Mouse (Mus musculus) midbrain, embryonic 13.5 days (tissue): Measurements from ENCODE around the gene Rnf181. TPM values are rescaled to one million over a fixed set of nuclear protein-coding genes. Genes with fewer than 3 reads are reported as not detected.

Experiments
- ATAC-seq: fragments of 200-750 bp; cut with Nextera tagmentation; 2 replicates; pipeline ENCODE4 v1.8.0; 2017; ENCODE audit warnings: mild to moderate bottlenecking, moderate TSS enrichment, moderate library complexity
- H3K27ac ChIP-seq: fragments of 300-500 bp; sonication (generic); 2 replicates; pipeline ENCODE4 v1.5.1; 2015; ENCODE audit warnings: inconsistent platforms, mild to moderate bottlenecking, moderate library complexity
- H3K27me3 ChIP-seq: fragments of 300-500 bp; sonication (generic); 2 replicates; pipeline ENCODE4 v1.6.1; 2015; ENCODE audit warnings: mild to moderate bottlenecking, inconsistent platforms
- H3K36me3 ChIP-seq: fragments of 300-500 bp; sonication (generic); 2 replicates; pipeline ENCODE4 v1.6.1; 2015; ENCODE audit warnings: mild to moderate bottlenecking, inconsistent platforms
- H3K4me1 ChIP-seq: fragments of 300-500 bp; sonication (generic); replicated peaks from 2 replicates; pipeline ENCODE4 v1.6.1; 2015; ENCODE audit warnings: inconsistent platforms
- H3K4me2 ChIP-seq: fragments of 300-500 bp; sonication (generic); replicated peaks from 2 replicates; pipeline ENCODE4 v1.6.1; 2015; ENCODE audit warnings: moderate library complexity, mild to moderate bottlenecking, inconsistent platforms
- H3K4me3 ChIP-seq: fragments of 300-500 bp; sonication (generic); replicated peaks from 2 replicates; pipeline ENCODE4 v1.5.1; 2015; ENCODE audit warnings: mild to moderate bottlenecking, inconsistent platforms
- H3K9ac ChIP-seq: fragments of 300-500 bp; sonication (generic); replicated peaks from 2 replicates; pipeline ENCODE4 v1.6.1; 2015; ENCODE audit warnings: mild to moderate bottlenecking, inconsistent platforms
- H3K9me3 ChIP-seq: fragments of 300-500 bp; sonication (generic); 2 replicates; pipeline ENCODE4 v1.6.1; 2016; ENCODE audit warnings: mild to moderate bottlenecking, inconsistent platforms
- WGBS: fragments of 180-500 bp; shearing (Covaris S2); methylation state at CpG from one replicate; pipeline ENCODE4 v1.1.7; 2015; 5-methylcytosine and 5-hydroxymethylcytosine counted together
- polyA plus RNA-seq: library from polyadenylated mRNA; unstranded; fragments of >200 nt; fragmentation: Nextera tagmentation; extraction: Ambion mirVana; gene quantifications from 2 replicates; pipeline ENCODE4 v1.2.1, GENCODE M21; 2015

Rnf181 gene
- 127 and 132 TPM in 2 replicates for polyA plus RNA-seq

- Histone ChIP-seq H3K9ac (no peak within 1 kb of the TSS), H3K27ac (no peak within 1 kb of the TSS), H3K4me3 (no peak within 1 kb of the TSS), H3K4me1 (peaks cover 5% of the 10 kb centered on the region; the same call in 1 of the 2 replicates), H3K9me3 (no peaks in the 10 kb centered on the region), H3K4me2 (no peak within 1 kb of the TSS), H3K36me3 (no peaks in the 10 kb centered on the region), H3K27me3 (no peaks in the 10 kb centered on the region; the same call in 1 of the 2 replicates)
- 74% methylated on average over 4 of the region's 4 CpGs for WGBS
- no peak for ATAC-seq
These were observed at the start of gene Rnf181 for GRCm38 (mm10) chr6:72366844-72367443. Rnf181 (minus strand) TSS chr6:72366956.

DNA sequence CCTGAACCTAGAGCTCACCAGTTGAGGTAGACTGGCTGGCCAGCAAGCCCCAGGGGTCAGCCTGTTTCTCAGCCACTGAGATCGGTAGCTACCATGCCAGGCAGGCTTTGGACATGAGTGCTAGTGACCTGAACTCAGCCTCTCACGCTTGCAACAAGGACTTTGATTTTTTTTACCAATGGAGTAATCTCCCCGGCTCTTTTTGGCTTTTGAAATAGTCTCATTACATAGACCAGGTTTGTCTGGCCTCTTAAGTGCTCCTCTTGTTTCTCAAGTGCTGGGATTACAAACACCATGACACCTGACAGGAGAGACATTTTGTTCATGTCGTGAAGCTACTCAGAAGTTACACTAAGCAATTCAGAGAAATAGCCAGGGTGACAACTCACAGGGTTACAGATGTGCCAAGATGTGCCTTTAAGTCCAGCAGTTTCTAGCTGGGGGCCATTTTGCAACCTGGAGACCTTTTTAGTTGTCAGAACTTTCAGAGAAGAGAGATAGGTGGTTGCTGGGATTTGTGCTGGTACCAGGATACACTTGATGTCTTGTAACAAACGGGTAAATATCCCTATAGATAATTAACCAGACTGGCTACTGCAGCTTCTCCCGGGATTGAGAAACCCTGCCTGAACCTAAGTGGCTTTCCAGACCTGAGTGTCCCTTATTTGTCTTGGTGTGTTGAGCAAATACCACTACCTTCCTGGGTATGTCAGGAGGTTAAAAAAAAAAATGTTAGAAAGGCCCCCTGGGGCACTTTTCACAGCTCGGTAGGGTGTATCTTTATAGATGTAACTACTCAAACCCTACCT lies 49.4 kb upstream of the Rnf181 start:
- Histone ChIP-seq H3K9me3 (no peaks in the 10 kb centered on the region), H3K36me3 (peaks cover 37% of the 10 kb centered on the region), H3K4me1 (peaks cover 24% of the 10 kb centered on the region), H3K4me2 (no peak overlapping the region), H3K27ac (no peak overlapping the region), H3K9ac (no peak overlapping the region), H3K4me3 (no peak overlapping the region), H3K27me3 (no peaks in the 10 kb centered on the region)
- no peak for ATAC-seq
- WGBS: 88% methylated on average over 7 of the region's 7 CpGs

GRCm38 (mm10) chr6:72415181-72415580 lies 48.4 kb upstream of the Rnf181 start:
- H3K36me3 ChIP-seq: peaks cover 27% of the 10 kb centered on the region
- H3K27ac ChIP-seq: no peak overlapping the region
- no peaks in the 10 kb centered on the region for H3K9me3 ChIP-seq
- no peaks in the 10 kb centered on the region for H3K27me3 ChIP-seq
- H3K4me2 ChIP-seq: peak overlapping the region; percentile 89
- ATAC-seq: no peak
- peak overlapping the region; percentile 84 for H3K4me3 ChIP-seq
- peak overlapping the region; percentile 85 for H3K9ac ChIP-seq
- 85% methylated on average over 5 of the region's 5 CpGs for WGBS
- peaks cover 24% of the 10 kb centered on the region for H3K4me1 ChIP-seq

DNA sequence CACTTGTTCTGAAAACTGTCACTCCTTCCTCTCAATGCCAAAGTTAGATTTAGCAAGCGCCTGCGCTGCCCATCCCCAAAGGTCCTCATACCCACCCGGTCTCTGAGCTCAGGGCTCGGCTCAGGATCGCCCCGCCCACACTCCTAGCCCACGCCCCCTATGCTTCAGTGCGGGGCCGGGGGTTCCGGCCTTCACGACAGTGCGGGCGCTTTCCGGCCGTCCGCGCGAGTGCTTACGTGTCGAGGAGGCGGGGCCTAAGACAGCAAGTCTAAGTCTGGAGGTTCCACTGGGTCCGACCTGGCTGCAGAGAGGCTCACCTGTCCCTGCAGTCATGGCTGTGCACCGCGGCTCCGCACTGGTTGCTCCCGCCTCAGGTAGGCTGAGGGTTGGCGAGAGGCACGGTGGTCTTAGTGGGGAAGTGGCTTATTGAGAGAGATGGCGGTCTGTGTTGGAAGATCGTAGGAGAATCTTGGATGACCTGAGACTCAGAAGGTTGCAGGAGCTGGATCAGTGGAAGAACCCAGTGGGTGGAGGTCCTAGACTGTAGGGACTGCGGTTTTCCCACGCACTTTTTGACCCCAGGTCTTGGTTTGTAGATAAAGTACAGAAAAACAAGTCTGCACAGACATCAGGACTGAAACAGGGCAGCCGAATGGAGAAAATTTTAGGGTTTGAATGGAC lies 47.5 kb upstream of the Rnf181 start, which contains the start of gene Ggcx:
TSS of gene Ggcx (plus strand) at position 233 of the 681 bp plus-strand sequence.
- Histone ChIP-seq H3K9me3 (no peaks in the 10 kb centered on the region), H3K4me3 (peak within 1 kb of the TSS; percentile 84), H3K4me2 (peak within 1 kb of the TSS; percentile 89), H3K9ac (peak within 1 kb of the TSS; percentile 85), H3K27ac (peak within 1 kb of the TSS; percentile 54), H3K4me1 (peaks cover 24% of the 10 kb centered on the region), H3K27me3 (no peaks in the 10 kb centered on the region), H3K36me3 (peaks cover 17% of the 10 kb centered on the region)
- WGBS: 2% methylated on average over 33 of the region's 33 CpGs
- peak; percentile 97 for ATAC-seq

GRCm38 (mm10) chr6:72410518-72410917 lies 43.8 kb upstream of the Rnf181 start:
- 83% methylated on average over 7 of the region's 7 CpGs for WGBS
- Histone ChIP-seq H3K9ac (no peak overlapping the region), H3K4me1 (peaks cover 15% of the 10 kb centered on the region), H3K4me3 (no peak overlapping the region), H3K27ac (no peak overlapping the region), H3K9me3 (no peaks in the 10 kb centered on the region), H3K36me3 (no peaks in the 10 kb centered on the region), H3K27me3 (no peaks in the 10 kb centered on the region), H3K4me2 (no peak overlapping the region)
- no peak for ATAC-seq

- WGBS: 27% methylated on average over 1 of the region's 1 CpGs
These were observed 43.2 kb upstream of the Rnf181 start for GRCm38 (mm10) chr6:72410003-72410402.

DNA sequence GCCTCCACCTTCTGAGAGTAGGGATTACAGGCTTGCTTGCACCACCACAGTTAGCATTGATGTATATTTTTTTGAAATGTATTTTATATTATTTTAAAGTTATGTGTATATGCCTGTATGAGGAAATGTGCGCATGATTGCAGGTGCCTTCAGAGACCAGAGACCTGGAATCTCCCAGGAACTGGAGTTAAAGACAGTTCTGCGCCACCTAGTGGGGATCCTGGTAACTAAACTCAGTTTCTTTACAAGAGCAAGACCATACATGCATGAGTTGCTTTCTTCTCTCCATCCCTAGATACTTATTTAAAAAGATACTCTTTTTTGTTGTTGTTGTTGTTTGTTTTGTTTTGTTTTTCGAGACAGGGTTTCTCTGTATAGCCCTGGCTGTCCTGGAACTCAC lies 42.8 kb upstream of the Rnf181 start:
- H3K27me3 ChIP-seq: no peaks in the 10 kb centered on the region
- 19% methylated on average over 3 of the region's 3 CpGs for WGBS
- no peak for ATAC-seq
- H3K9me3 ChIP-seq: no peaks in the 10 kb centered on the region
- no peak overlapping the region for H3K9ac ChIP-seq
- H3K4me3 ChIP-seq: no peak overlapping the region
- peaks cover 6% of the 10 kb centered on the region for H3K4me1 ChIP-seq
- no peak overlapping the region for H3K4me2 ChIP-seq
- H3K36me3 ChIP-seq: no peaks in the 10 kb centered on the region
- no peak overlapping the region for H3K27ac ChIP-seq

More at GRCm38 (mm10) chr6:72410003-72410402, 43.2 kb upstream of the Rnf181 start:
- H3K36me3 ChIP-seq: no peaks in the 10 kb centered on the region
- no peak overlapping the region for H3K4me2 ChIP-seq
- H3K9ac ChIP-seq: no peak overlapping the region
- no peaks in the 10 kb centered on the region for H3K27me3 ChIP-seq
- no peaks in the 10 kb centered on the region for H3K9me3 ChIP-seq
- no peak for ATAC-seq
- H3K4me3 ChIP-seq: no peak overlapping the region
- no peak overlapping the region for H3K27ac ChIP-seq
- peaks cover 10% of the 10 kb centered on the region for H3K4me1 ChIP-seq

DNA sequence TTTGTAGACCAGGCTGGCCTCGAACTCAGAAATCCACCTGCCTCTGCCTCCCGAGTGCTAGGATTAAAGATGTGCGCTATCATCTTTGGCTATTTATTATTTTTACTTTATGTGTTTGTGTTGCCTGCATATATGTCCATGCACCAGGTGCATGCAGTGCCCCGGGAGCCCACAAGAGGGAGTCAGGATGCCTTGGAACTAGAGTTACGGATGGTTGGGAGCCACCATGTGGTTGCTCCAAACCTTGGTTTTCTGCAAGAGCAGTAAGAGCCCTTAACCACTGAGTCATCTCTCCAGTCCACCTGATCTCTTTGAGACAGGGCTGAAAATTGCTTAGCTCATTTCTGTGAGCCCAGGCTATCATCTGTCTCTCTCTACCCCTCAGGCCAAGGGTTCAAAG lies 40.4 kb upstream of the Rnf181 start:
- H3K27ac ChIP-seq: no peak overlapping the region
- ATAC-seq: peak; percentile 50
- H3K4me1 ChIP-seq: no peaks in the 10 kb centered on the region
- H3K36me3 ChIP-seq: no peaks in the 10 kb centered on the region
- H3K4me3 ChIP-seq: no peak overlapping the region
- H3K9me3 ChIP-seq: no peaks in the 10 kb centered on the region
- H3K9ac ChIP-seq: no peak overlapping the region
- no peak overlapping the region for H3K4me2 ChIP-seq
- H3K27me3 ChIP-seq: no peaks in the 10 kb centered on the region
- WGBS: 4% methylated on average over 5 of the region's 5 CpGs

GRCm38 (mm10) chr6:72405356-72405755 lies 38.6 kb upstream of the Rnf181 start:
- H3K9ac ChIP-seq: no peak overlapping the region
- no peaks in the 10 kb centered on the region for H3K4me1 ChIP-seq
- no peak overlapping the region for H3K4me3 ChIP-seq
- no peak overlapping the region for H3K27ac ChIP-seq
- no peaks in the 10 kb centered on the region for H3K9me3 ChIP-seq
- WGBS: 82% methylated on average over 7 of the region's 7 CpGs
- no peak overlapping the region for H3K4me2 ChIP-seq
- no peaks in the 10 kb centered on the region for H3K27me3 ChIP-seq
- no peak for ATAC-seq
- no peaks in the 10 kb centered on the region for H3K36me3 ChIP-seq

DNA sequence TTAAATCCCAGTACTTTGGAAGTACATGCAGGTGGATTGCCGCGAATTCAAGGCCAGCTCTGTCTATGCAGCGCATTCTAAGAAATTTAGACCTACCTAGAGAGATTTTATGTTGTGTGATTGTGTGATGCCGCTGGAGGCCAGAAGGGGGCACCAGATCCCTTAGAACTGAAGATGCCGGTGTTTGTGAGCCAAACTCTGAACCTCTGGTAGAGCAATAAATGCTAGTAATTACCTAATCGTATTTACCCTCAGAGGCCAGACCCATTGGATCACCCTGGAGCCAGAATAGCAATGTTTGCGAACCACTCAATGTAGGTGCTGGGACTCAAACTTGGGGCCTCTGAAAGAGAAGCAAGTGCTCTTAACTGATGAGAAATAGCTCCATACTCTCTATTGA lies 35.1 kb upstream of the Rnf181 start:
- H3K4me2 ChIP-seq: no peak overlapping the region
- no peak overlapping the region for H3K27ac ChIP-seq
- H3K4me1 ChIP-seq: no peaks in the 10 kb centered on the region
- H3K9me3 ChIP-seq: no peaks in the 10 kb centered on the region
- no peak for ATAC-seq
- H3K9ac ChIP-seq: no peak overlapping the region
- 24% methylated on average over 7 of the region's 7 CpGs for WGBS
- H3K27me3 ChIP-seq: no peaks in the 10 kb centered on the region
- no peaks in the 10 kb centered on the region for H3K36me3 ChIP-seq
- H3K4me3 ChIP-seq: no peak overlapping the region

DNA sequence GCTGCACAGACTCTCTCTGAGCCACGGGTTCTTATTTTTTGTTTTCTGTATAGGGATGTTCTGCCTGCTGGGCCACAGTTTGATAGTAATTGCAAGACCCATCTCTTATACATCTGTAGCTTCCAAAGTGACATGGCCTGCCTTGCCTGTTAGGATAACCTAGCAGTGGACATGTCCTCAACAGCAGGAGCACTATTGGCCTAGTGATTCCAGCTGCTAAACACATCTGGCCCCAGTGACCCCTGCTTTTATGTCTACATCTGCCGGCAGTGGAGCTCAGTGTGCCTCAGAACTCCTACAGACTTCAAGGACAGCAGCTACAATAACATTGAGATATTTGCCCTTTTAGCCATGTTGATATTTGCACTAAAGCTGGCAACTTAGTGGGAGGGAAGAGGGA lies 33.2 kb upstream of the Rnf181 start:
- ATAC-seq: no peak
- no peaks in the 10 kb centered on the region for H3K9me3 ChIP-seq
- H3K9ac ChIP-seq: no peak overlapping the region
- H3K27ac ChIP-seq: no peak overlapping the region
- H3K36me3 ChIP-seq: no peaks in the 10 kb centered on the region
- no peaks in the 10 kb centered on the region for H3K27me3 ChIP-seq
- no peaks in the 10 kb centered on the region for H3K4me1 ChIP-seq
- WGBS: 67% methylated on average over 2 of the region's 2 CpGs
- H3K4me2 ChIP-seq: no peak overlapping the region
- H3K4me3 ChIP-seq: no peak overlapping the region

- no peak for ATAC-seq
- Histone ChIP-seq H3K4me2 (no peak overlapping the region), H3K27ac (no peak overlapping the region), H3K4me1 (no peaks in the 10 kb centered on the region), H3K27me3 (peaks cover 3% of the 10 kb centered on the region; the same call in 1 of the 2 replicates), H3K9me3 (no peaks in the 10 kb centered on the region), H3K4me3 (no peak overlapping the region), H3K9ac (no peak overlapping the region), H3K36me3 (no peaks in the 10 kb centered on the region)
- 87% methylated on average over 10 of the region's 10 CpGs for WGBS
These were observed 30.1 kb upstream of the Rnf181 start for GRCm38 (mm10) chr6:72396837-72397251.
